Mouse (Mus musculus): ENCODE results near the gene Ptpn11.
A peak's percentile ranks its signal among the peaks of the same experiment; 100 is the strongest.
"Not testable (repeated sequence)": the region's sequence is repeated elsewhere in the genome, so short reads cannot be mapped to it uniquely, and the experiment has no call there.

Ptpn11 gene

GRCm38 (mm10) chr5:121190836-121191583 lies at the start of gene Ptpn11:
Gene Ptpn11 (minus strand): TSS chr5:121191397.
- DNase-seq (ENCODE audit: low read depth, low spot score), result peak; percentile 84

GRCm38 (mm10) chr5:121239846-121240245 lies 48.6 kb upstream of the Ptpn11 start:
- DNase-seq (ENCODE audit: low read depth, low spot score), result no peak

GRCm38 (mm10) chr5:121238208-121238607 lies 47.0 kb upstream of the Ptpn11 start:
- DNase-seq (ENCODE audit: low read depth, low spot score), result no peak

- DNase-seq (ENCODE audit: low read depth, low spot score), result no peak
Measured at GRCm38 (mm10) chr5:121236171-121236570, 45.0 kb upstream of the Ptpn11 start.

- DNase-seq (ENCODE audit: low read depth, low spot score), result no peak
Measured at GRCm38 (mm10) chr5:121233726-121234125, 42.5 kb upstream of the Ptpn11 start.

- DNase-seq (ENCODE audit: low read depth, low spot score), result no peak
Measured at GRCm38 (mm10) chr5:121232789-121233188, 41.6 kb upstream of the Ptpn11 start.

- DNase-seq (ENCODE audit: low read depth, low spot score), result no peak
Measured at GRCm38 (mm10) chr5:121230811-121231210, 39.6 kb upstream of the Ptpn11 start.

GRCm38 (mm10) chr5:121229182-121229581 lies 38.0 kb upstream of the Ptpn11 start:
- DNase-seq (ENCODE audit: low read depth, low spot score), result no peak

- DNase-seq (ENCODE audit: low read depth, low spot score), result not testable (repeated sequence)
Measured at GRCm38 (mm10) chr5:121227330-121227729, 36.1 kb upstream of the Ptpn11 start.

GRCm38 (mm10) chr5:121226845-121227244 lies 35.6 kb upstream of the Ptpn11 start:
- no peak for DNase-seq (ENCODE audit: low read depth, low spot score)

GRCm38 (mm10) chr5:121226406-121226805 lies 35.2 kb upstream of the Ptpn11 start:
- no peak for DNase-seq (ENCODE audit: low read depth, low spot score)

GRCm38 (mm10) chr5:121225854-121226253 lies 34.7 kb upstream of the Ptpn11 start:
- DNase-seq (ENCODE audit: low read depth, low spot score), result no peak

- no peak for DNase-seq (ENCODE audit: low read depth, low spot score)
Measured at GRCm38 (mm10) chr5:121224856-121225255, 33.7 kb upstream of the Ptpn11 start.

- not testable (repeated sequence) for DNase-seq (ENCODE audit: low read depth, low spot score)
Measured at GRCm38 (mm10) chr5:121224020-121224419, 32.8 kb upstream of the Ptpn11 start.

GRCm38 (mm10) chr5:121221328-121221850 lies 30.2 kb upstream of the Ptpn11 start:
- no peak for DNase-seq (ENCODE audit: low read depth, low spot score)

- DNase-seq (ENCODE audit: low read depth, low spot score), result peak; percentile 58
Measured at GRCm38 (mm10) chr5:121220732-121221301, 29.6 kb upstream of the Ptpn11 start.

- DNase-seq (ENCODE audit: low read depth, low spot score), result peak; percentile 93
Measured at GRCm38 (mm10) chr5:121219980-121220731, 29.0 kb upstream of the Ptpn11 start, which contains the start of gene Hectd4. Gene Hectd4 (plus strand): TSS chr5:121220219.

- no peak for DNase-seq (ENCODE audit: low read depth, low spot score)
Measured at GRCm38 (mm10) chr5:121219190-121219589, 28.0 kb upstream of the Ptpn11 start.

GRCm38 (mm10) chr5:121217313-121217634 lies 26.1 kb upstream of the Ptpn11 start:
- DNase-seq (ENCODE audit: low read depth, low spot score), result no peak

GRCm38 (mm10) chr5:121216584-121217312 lies 25.6 kb upstream of the Ptpn11 start:
- not testable (repeated sequence) for DNase-seq (ENCODE audit: low read depth, low spot score)

GRCm38 (mm10) chr5:121216126-121216446 lies 24.9 kb upstream of the Ptpn11 start:
- DNase-seq (ENCODE audit: low read depth, low spot score), result no peak

All from R1 (cell line).